Mouse (Mus musculus) ovary, adult 18-20 months (tissue): ENCODE measurements at regions not wholly inside any gene's neighbourhood (a gene's known extent, or its start where the extent isn't known, plus 50 kb on each side); places are given as distances from the start of the nearest gene placed in this dataset.
"Not testable (repeated sequence)": the region's sequence is repeated elsewhere in the genome, so short reads cannot be mapped to it uniquely, and the experiment has no call there.

Experiments used
- DNase-seq: peaks from one replicate; pipeline ENCODE4 v3.0.0; 2022; ENCODE audit warnings: low spot score, mixed read lengths

DNA sequence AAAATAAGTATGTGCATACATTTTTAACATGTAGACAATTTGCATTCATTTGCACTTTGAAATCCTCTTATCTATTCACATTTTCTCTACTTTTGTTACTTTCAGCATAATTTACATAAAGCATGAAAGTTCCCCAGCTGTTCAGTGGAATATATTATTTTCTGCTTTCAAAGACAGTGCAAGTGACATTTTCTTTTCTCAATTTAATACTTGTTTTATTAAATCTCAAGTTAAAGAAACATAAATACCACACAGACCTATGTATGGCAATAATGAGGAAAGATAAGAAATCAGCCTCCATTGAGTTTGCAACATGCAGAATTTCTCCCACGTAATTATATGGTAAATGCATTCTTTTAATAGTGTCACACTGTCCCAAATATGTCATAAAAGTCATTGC is 1168.1 kb upstream of the Gje1 start:
- DNase-seq, result no peak

DNA sequence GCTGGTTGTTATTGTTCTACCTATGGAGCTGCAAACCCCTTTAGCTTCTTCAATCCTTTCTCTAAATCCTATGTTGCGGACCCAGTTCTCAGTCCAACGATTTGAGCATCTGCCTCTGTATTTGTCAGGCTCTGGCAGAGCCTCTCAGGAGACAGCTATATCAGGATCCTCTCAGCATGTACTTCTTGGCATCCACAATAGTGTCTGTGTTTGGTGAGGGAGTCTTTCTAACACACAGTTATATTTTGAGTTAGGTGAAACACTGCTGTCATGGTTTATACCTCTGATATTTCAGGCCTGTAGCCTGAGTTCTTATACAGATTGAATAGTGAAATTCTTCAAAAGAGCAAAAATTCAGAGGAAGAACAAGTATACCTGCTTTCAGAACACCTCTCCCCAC is 1150.0 kb upstream of the Gje1 start:
- DNase-seq, result no peak

DNA sequence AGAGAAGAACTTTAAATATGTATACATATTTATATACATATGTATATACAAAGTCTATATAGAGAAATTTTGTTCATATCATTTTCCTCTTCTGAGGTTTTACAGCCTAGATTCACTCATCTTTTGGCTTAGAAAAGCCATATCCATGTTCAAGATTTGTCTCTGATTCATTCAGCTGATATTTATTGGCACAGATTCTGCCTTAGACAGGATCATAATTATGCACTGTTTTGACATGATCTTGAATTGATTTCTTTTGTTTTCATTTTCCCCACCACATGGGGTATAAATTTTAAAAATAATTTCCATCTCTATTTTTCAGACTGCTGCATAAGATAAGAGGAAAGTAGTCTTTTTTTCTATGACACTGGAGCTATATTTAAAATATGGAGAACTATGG is 1148.9 kb upstream of the Gje1 start:
- no peak for DNase-seq

DNA sequence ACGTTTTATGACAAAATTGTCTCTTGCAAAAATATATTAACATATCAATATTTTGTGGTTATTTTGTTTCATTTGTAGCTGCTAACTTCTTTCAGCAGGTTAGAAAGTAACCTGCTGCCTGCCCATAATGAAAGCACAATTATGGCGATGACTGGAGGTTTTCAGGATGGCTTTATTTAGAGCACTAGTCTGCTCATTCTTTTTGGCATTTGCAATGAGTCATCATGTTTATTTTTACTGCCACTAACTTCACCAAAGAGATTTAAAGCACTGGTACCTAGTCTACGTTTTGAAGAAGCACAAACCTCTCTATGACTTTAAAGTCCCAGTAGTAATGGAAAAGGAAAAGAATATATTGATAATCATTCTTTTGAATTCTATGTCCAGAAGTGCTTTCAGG is 1123.4 kb upstream of the Gje1 start:
- no peak for DNase-seq

DNA sequence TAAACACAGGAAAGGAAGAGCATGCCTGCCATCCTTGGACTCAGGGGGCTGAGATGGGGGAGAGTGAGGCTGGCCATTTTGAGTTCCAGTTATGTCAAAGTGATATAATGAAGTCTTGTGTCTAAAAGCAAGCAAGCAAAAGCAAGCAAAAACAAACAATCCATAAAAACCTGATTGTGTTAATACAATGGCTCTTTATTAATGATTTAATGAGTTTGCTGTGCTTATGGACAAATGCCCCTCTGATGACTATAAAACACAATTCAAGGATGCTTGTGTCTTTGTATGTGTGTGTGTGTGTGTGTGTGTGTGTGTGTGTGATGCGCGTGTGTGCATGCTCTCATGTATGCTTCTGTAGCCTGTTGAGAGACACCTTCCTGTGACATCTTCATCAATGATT is 1114.3 kb upstream of the Gje1 start:
- DNase-seq, result no peak

DNA sequence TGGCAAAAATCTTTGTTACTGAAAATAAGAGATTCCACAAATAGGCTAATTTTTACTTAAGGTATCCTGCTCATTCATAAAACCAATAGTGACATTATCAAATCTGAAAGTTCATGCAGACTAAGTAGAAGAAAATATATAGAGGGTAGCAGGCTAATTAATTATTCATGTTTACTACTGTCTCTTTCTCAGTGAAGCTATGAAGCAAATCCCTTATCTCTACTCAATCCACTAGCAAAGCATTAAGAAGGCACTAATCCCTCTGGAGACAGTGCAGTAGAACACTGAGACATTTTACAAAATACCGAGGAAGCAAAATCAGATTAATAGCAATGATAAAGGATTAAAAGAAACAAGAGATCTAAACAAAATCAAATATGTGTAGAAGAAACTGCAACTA is 1107.4 kb upstream of the Gje1 start:
- no peak for DNase-seq

DNA sequence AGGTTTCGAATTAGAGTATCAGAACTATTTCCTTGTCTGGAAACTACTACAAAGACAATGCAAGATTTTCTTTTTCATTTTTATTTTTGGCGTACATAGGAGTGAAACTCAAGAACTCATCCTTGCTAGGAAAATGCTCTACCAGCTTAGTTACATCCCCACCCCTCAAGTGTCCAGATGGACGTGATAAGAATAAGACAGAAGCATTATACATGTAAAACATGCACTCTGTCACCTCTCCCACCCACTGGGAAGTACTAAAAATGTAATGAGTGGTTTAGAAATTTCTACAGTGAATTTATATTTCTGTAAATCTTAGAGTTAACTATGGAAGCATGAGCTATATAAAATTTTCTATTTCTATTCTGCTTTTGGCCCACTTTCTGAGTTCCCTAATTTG is 1089.3 kb upstream of the Gje1 start:
- DNase-seq, result no peak

DNA sequence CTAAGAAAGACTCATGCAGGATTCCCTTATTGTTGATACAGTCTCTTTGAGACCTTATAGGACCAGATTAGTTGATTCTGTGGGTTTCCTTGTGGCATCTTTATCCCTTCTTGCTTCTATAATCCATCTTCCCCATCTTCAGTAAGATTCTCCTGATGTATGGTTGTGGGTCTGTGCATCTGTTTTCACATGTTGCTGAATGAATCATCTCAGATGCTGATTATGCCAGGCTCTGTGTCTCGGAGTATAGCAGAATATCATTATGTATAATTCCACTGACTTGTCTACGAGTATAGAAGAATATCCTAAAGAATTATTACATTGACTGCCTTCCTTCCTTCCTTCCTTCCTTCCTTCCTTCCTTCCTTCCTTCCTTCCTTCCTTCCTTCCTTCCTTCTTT is 1087.8 kb upstream of the Gje1 start:
- DNase-seq, result no peak

DNA sequence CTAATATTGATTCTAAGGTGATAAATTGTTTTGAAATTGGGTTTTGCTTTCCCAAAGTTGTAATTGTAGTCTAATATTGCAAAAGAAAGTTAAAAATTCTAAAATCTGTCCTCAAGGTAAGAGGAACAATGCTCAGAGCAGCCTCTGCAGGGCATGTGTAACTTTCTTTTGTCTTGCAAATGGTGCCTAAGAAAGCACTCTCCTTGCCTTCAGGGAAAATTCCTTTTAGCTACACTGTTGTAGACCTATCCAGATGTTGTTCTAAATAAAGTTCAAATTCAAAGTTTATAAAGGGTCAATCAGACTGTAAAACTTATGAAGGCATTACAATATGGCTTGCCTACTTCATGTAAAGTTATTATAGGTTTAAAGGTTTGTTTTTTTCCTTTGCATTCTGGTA is 1075.2 kb upstream of the Gje1 start:
- not testable (repeated sequence) for DNase-seq

DNA sequence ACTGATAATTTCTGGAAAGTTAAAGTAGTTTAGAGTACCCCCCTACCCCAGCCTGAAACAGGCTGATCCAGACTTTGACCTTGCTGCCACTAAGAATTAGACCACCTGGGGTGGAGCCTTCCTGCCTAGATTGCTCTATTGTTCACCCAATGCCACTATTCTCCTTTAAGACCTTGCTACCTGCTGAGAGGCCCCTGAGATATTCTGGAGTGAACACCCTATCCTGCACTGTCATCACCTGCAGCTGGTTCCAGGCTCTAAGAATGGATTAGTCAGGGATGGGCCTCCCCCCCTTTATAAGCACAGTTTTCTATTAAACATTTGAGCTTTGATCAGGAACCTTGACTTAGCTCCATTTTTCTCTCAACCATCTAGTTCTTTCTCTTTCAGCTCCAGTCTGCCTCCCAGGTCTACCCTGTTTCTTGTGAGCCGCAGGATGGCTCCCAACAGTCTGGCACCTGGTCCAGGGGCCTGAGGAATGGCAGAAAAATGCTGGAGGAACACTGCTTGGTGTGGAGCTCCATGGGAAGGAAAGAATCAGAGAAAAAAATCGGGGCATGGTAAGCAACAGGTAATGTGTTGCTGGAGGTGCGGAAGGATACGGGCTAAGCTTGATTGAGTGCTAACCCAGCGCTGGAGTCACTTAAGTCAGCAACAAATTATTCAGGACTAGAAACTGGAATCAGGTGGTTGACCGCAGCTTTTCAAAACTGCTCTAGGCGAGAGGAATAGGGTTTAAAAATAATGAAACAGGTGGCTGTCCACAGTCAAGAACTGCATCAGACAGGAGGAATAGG is 1073.7 kb upstream of the Gje1 start:
- DNase-seq, result no peak

DNA sequence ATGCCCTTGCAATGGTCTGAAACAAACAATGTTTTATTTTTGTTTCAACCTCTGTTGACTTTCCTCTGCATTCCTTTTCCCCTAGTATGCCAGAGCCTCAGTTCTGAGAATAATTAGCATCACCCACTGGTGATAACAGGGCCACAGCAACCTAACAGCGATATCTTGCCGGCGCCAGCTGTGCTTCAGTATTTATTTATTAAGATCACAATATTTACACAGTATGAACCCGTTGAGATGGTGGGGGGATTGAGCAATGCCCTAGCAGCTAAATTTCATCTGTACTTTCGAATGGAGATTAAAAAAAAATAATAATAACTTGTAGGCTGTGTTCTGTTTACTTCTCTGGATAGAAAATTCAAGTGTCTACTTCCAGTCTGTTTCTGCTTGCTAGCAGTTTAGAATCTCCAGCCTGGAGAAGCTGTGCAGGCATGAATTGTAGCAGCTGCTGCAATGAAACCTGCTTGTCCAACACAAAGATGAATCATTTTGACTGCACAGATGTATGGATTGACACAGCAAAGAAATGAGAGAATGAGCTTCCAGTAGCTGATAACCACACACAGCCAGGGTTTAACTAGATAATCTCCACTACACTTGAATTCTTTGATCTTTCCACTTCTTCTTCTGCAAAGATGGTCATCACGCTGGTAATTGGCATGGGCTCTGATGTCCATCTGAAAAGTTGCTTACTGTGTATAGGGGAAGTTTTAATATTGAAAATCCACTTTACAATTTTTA is 1042.1 kb upstream of the Gje1 start:
- DNase-seq, result peak; percentile 4

DNA sequence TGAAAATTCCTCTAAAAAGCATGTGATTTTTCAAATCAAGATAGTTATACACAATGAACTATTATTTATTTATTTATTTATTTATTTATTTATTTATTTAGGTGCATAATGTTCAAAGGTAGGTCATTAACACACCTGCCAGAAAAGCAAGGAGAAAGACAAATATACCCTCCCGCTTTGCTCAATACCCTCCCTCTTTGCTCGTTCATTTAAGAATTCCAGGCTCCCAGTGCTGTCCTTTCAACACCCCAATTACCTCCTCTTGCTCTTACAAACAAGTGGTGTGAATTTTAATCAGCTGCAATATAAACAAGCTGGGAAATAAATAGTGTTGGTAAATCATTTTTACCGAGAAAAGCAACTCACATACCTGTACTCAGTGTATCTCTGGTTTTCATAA is 1041.6 kb upstream of the Gje1 start:
- no peak for DNase-seq

DNA sequence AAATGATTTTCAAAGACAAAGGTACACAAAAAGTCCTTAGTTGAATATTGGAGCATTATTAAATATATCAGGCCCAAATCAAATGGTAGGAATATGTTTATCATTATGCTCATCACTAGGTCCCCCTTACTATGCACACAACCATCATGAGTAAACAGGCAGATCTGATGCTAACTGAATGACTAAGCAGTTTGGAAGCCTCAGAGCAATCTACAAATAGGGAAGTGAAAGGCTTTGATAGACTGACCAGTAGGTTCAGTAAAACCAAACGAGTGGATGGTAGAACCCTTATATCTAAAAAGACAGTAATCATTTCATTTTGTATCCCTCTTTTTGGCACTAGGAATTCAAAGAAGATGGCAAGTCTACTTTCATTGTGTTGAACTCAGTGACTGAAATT is 1039.5 kb upstream of the Gje1 start:
- DNase-seq, result no peak

DNA sequence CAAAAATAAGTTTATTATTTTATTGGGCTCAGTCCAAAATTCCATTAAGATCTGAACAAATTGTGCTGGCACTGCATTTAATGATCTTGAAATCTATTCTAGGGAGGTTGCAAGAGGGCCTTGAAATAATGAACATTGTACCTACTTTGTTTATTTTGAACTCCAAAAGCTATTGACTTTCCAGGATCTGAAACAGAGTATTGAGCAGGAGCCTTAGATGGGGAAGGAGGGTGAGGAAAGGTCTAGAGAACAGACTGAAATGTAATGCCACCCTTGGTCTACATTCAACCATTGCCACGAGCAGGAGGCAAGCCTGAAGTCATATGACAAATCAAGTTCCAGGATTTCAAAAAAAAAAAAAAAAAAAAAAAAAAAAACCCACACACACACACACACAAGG is 1028.9 kb upstream of the Gje1 start:
- no peak for DNase-seq

DNA sequence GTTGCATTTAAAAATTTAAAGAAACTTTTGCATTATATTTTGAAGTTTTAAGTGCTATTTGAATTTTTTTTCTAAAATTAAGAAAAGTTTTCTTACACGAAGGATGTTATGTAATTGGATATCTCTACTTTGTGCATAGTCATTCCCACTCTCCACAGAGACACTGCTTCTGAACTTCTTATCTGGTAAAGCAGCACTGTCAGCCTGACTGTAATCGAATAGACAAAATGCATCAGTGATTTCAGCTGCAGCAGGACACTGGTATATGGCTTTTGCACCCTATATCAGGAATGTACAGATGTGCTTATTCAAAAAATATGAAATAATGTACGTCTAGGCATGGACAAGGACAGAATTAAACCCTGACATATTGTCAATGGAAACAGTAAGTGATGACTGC is 1020.6 kb upstream of the Gje1 start:
- no peak for DNase-seq

DNA sequence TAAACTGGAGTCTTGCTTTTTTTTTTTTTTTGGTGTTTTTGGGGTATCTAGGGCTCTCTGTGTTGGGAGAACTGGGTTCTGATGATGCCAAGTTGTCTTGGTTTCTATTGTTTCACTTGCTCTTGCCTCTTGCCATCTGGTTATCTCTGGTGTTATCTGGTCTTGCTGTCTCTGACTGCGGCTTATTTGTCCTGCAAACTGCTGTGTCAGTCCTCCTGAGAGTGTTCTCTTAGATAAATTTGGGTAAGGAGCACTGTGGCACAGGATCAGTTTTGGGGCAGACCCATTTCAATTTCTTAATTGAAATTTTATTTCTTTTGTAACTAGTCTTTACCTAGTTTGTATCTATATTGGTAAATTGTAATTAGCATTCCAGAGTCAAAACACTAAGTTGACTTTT is 1013.3 kb upstream of the Gje1 start:
- no peak for DNase-seq

DNA sequence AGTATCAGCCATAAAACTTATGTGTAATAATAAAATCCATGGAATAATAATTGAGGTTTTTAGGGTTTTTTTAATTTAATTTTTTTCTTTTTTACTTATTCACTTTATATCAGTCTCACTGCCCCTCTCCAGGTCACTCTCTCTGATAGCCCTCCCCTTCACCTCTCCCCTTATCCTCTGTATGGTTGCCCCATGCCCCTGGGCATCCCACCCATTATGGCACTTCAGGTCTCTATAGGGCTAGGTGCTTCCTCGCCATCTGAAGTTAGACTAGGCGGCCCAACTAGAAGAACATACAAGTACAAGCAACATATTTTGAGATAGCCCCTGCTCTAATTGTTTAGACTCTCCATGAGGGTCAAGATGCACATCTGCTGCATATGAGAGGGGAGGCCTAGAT is 979.9 kb upstream of the Gje1 start:
- no peak for DNase-seq

DNA sequence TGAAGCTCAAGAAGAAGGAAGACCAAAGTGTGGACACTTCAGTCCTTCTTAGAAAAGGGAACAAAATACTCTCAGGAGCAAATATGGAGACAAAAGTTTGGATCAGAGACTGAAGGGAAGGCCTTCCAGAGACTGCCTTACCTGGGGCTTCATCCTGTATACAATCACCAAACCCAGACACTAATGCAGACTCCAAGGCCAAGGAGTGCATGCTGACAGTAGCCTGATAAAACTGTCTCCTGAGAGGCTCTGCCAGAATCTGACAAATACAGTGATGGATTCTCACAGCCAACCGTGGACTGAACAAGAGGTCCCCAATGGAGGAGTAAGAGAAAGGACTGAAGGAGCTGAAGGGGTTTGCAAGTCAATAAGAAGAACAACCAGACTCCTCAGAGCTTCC is 979.0 kb upstream of the Gje1 start:
- no peak for DNase-seq

DNA sequence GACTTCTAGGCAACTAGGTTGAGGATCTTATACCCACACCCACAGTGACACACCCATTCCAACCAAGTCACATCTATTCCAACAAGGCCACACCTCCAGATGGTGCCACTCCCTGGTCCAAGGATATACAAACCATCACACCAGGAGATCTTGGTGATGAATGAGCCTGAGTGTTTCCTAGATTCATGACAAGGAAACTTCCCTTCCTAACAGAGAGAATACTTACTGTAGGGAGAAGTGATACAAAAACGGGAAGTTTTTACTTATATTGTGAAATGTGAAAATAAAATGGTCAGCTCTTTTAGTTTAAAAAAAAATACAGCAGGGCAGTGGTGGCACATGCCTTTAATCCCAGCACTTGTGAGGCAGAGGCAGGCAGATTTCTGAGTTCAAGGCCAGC is 953.6 kb upstream of the Gje1 start:
- not testable (repeated sequence) for DNase-seq
